Mouse (Mus musculus): ENCODE data around the gene Shbg.

Shbg gene

DNA sequence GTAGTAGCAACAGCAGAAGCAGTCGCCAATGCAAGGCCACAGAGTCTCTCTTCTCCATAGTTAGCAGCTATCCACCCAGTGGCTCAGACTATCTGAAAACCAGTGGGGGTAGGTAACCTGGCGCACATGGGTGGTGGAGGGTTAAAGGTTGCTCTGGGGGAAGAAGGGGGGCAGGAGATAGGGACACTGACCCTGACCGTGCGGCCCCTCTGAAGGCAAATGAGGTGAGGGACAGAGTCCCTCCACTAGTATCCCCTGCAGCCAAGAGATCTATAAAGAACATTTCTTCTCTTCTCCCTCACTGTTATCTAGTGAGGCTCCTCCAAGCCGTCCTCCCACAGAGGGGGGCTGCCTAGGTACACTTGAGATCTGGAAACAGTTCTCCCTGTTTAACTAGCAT lies at the start of gene Shbg:
TSS of gene Shbg (minus strand) at position 101 of the 400 bp plus-strand sequence.
- no peak for DNase-seq (ENCODE audit: low spot score in 2 of 2)

DNA sequence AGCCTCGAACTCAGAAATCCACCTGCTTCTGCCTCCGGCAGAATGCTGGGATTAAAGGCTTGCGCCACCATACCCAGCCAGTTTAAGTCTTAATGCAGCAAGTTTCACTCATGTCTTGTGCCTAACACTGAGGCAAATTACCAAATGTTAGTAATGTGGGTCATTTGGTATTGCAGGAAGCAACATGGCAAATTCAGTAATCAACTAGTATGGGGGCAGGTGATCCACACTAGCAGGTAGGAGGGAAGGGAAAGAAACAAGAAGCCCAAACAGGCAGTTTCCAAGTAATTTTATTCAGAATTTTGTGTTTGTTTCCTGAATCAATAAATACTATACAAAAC lies 48.9 kb upstream of the Shbg start:
- no peak for DNase-seq (ENCODE audit: low spot score in 2 of 2)

GRCm38 (mm10) chr11:69665961-69666664 lies 48.4 kb upstream of the Shbg start, which contains the start of gene Cd68:
Cd68 (minus strand) TSS chr11:69666153.
- DNase-seq (ENCODE audit: low spot score in 2 of 2): peak; percentile 57 to 69

DNA sequence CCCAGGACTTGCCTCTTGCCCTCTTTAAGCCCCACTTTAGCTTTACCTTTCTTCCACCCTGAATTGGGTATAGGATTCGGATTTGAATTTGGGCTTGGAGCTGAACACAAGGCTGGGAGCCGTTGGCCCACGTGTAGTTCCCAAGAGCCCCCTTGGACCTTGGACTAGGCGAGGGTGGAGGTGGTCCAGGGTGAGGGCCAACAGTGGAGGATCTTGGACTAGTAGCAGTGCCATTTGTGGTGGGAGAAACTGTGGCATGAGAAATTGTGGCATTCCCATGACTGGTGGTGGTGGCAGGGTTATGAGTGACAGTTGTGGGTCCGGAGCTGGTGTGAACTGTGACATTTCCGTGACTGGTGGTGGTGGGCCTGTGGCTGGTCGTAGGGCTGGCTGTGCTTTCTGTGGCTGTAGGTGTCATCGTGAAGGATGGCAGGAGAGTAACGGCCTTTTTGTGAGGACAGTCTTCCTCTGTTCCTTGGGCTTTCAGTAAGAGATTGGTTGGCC lies 47.8 kb upstream of the Shbg start:
- DNase-seq (ENCODE audit: low spot score in 2 of 2): no peak

DNA sequence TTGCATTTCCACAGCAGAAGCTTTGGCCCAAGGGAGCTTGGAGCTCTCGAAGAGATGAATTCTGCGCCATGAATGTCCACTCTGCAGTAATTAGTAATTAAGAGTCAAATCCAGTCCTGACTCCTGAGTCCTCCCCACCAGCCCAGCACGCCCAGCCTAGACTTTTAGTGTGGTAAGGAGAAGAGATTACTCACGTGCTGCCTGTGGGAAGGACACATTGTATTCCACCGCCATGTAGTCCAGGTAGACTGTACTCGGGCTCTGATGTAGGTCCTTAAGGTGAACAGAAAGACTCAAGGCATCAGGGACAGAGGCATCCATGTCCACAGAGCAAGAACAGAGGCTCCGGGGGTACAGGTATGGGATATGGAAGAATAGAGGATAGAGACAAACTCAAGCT lies 47.1 kb upstream of the Shbg start:
- no peak for DNase-seq (ENCODE audit: low spot score in 2 of 2)

DNA sequence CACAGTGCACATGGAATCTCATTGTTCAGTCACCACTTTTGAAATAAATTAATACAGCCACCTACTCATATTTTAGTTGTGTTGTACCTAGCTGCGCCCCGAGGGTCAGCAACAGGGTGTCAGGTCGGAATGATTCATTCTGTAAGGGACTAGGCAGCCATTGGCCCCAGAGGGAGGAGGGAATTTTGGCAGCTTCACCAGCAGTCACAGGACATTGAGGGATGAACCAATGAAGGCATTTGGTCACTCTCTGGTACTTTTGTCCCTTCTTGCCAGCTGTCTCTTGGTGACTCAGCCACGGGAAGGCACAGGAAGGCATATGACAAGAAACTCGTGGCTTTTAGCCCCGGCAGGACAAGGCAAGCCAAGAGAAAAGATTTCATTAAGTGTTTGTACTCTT lies 46.1 kb upstream of the Shbg start:
- DNase-seq (ENCODE audit: low spot score in 2 of 2): peak; percentile 39 to 50

DNA sequence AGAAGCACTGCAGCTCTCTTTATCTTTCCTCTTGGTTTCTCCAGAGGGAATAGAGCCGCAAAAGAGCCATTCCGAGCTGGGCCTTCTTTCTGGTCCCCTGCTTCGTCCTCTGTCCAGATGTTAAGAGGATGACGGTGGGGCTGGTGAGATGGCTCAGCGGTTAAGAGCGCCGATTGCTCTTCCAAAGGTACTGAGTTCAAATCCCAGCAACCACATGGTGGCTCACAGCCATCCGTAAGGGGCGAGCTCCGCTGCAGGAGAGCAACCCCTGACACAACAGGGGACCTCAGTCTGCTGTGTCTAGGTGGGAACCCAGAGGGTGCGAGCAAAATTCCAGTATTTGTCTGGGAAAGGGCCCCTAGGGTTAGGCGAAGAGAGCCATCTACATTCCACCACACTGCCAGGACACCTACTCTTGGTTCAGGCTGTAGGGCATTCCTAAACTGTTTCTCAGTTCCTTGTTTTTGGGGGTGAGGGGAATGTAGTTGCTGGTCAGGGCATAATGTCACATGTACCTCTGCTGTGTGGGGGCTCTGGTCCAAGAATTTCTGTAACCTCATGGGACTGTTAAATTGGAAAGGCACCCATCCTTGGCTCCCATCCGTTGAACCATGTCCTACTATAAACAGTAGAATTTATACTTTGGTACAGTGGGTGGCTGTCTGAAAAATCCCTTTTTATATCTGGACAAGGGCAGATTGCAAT lies 45.4 kb upstream of the Shbg start:
- DNase-seq (ENCODE audit: low spot score in 2 of 2): peak in 1 of 2 experiments; percentile 30

GRCm38 (mm10) chr11:69662213-69662966 lies 44.7 kb upstream of the Shbg start, which contains the start of gene Mpdu1:
Mpdu1 (minus strand) TSS chr11:69662642.
- peak; percentile 95 to 97 for DNase-seq (ENCODE audit: low spot score in 2 of 2)

DNA sequence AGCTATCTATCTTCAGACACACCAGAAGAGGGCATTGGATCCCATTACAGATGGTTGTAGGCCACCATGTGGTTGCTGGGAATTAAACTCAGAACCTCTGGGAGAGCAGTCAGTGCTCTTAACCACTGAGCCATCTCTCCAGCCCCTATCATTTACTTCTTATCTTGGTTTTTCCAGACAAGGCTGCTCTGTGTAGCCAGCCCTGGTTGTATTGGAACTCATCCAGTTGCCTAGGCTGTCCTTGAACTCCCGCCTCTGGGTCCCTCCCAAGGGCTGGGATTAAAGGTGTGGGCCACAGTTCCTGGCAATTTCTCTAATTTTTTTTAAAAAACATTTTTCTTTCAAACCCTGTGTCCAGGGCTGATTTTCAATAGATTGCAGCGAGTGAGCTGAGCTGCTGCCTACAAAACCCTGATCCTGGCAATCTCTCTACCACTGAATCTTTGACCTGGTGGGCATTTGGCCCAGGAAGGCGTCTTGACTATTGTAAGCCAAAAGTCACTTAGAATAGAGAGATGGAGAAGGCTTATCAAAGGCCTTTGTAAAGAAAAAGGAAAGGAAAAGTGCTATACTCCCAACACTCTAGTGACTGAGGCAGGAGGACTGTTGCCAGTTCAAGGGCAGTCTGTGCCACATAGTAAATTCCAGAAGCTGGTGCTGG lies 43.6 kb upstream of the Shbg start:
- DNase-seq (ENCODE audit: low spot score in 2 of 2): no peak

GRCm38 (mm10) chr11:69657462-69657881 lies 39.8 kb upstream of the Shbg start:
- no peak for DNase-seq (ENCODE audit: low spot score in 2 of 2)

DNA sequence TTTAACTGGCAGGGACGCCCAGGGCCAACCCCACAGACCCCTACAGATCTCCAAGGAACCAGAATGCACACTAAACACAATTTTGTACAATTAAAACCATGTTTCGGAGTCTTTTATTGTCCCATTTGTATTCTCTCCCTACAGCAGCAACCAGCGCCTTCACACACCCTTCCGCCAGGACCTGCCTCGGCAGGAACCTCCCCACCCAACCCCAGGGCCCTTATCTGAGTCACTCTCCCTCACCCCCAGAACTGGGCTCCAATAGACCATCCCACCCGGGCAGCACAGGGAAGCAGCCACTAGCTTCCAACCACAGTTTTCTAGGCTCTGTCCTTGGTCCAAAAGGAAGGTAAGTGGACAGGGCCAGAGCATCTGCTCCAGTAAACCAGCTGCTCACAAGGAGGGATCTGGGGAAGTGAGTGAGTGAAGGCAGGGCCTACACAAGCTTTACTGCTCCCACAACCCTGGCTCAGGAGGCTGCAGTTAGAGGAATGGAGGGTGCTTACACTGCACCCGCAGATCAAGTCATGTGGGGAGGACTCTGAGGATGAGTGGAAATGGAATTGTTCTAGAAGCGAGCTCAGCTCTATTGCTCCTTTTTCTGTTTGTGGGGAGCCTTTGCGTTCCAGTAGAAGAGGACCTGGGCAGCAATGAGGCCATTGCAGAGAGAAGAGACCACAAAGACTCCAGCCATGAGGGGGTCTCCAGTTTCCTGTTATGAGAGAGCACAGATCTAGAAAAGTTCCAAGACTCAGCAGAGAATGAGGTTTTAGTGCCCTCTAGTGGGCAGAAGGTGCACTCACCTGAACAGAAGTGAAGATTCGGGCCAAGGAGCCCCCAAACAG lies 39.1 kb upstream of the Shbg start:
- DNase-seq (ENCODE audit: low spot score in 2 of 2): peak in 1 of 2 experiments; percentile 42

DNA sequence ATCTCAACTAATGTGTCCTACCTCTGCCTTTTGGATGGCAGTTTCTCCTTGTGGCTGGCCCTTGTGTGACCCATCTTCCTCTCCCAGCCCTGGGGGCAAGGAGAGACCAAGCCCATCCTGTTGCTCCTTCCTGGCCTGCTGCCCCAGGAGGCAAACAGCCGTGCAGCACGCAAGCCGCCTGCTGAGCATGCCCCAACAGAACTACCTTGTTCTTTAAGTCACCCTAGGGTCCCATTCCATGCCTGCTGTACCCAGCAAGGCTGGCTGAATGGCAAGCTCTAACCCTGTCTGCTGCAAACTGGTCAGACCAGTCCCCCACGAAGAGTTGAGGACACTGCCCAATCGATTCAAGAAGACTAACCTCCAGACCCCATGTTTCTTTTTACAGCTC lies 38.4 kb upstream of the Shbg start:
- no peak for DNase-seq (ENCODE audit: low spot score in 2 of 2)

DNA sequence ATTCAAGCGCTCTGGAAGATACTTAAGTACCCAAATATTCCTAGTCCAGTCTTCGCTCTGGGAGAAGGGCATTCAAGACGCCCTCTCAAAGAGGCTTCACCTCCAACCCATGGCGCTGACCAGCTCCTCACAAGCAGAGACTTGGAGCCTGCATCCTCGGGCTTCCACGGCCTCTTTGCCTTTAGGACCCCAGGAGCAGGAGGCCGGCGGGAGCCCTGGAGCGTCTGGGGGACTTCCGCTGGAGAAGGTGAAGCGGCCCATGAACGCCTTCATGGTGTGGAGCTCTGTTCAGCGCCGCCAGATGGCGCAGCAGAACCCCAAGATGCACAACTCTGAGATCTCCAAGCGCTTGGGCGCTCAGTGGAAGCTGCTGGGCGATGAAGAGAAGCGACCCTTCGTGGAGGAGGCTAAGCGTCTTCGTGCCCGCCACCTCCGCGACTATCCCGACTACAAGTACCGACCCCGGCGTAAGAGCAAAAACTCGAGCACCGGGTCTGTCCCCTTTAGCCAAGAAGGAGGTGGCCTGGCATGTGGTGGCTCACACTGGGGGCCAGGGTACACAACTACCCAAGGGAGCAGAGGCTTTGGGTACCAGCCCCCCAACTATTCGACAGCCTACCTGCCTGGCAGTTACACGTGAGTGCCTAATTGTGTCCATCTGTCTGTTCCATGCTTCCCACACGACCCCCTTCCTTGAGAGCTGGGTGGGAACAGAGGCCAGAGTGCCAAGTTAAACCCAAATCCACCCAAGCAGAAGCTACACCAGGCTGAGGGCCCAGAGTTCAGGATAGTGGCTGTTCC lies 37.8 kb upstream of the Shbg start, which contains the start of gene Sox15:
TSS of gene Sox15 (plus strand) at position 51 of the 801 bp plus-strand sequence.
- DNase-seq (ENCODE audit: low spot score in 2 of 2): peak; percentile 27 to 58

DNA sequence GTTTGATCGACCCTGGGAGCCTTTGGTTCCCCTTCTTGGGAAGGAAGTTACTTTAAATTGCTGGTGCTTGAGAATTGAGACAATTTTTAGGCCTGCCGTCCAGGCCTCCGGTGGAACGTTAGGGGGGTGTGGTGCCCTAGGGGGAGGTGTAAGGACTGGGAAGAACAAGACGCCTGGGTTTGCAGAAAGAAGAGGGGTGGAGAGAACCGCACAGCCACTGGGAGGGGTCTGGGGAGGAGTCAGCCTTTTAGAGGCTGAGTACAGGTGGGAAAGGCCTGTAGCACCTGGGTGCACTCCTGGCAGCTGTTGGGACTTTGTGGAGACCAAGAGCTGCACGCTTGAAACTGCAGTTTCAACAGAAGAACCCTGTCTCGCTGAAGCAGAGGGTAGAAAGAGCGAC lies 37.1 kb upstream of the Shbg start:
- no peak for DNase-seq (ENCODE audit: low spot score in 2 of 2)

DNA sequence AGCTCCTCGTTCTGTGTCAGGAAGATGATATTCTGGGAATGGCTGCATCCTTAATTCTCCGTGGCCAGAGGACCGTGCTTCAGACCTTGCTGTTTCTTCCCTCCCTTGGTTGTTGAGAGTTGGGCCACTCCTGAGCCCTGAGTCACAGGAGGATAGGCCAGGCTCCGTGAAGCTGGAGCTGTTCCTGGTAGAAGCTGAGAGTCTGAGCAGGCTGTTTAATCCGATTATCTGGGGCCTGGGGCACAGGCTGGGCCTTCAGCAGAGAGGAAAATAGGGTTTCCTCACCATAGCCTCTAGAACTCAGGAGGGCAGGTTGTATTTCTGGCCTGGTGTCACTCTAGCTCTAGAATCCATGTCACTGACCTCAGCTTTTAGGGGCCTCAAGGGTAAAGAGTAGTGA lies 35.7 kb upstream of the Shbg start:
- DNase-seq (ENCODE audit: low spot score in 2 of 2): no peak

GRCm38 (mm10) chr11:69645860-69646259 lies 28.2 kb upstream of the Shbg start:
- no peak for DNase-seq (ENCODE audit: low spot score in 2 of 2)

DNA sequence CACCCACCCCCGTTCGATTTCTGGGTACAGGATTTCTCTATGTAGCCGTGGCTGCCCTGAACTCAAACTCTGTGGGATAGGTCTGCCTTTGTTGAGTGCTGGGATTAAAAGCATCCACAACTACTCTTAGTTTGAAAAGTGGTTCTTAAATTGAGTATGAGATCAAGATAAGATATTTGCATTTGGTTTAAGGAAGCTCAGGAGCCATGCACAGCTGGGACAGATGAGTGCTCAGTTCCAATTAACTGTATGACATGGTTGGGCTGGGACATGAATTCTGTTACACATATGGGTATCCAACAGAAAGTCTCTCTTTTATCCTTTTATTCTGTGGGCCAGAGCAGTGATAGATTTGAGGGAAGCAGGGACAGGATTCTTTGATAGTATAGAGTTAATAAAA lies 17.8 kb upstream of the Shbg start:
- DNase-seq (ENCODE audit: low spot score in 2 of 2): no peak

GRCm38 (mm10) chr11:69633128-69633866 lies 15.6 kb upstream of the Shbg start:
- peak in 1 of 2 experiments; percentile 76 for DNase-seq (ENCODE audit: low spot score in 2 of 2)
